Mouse (Mus musculus): ENCODE results near the gene Sf3a2. TPM values are rescaled to one million over a fixed set of nuclear protein-coding genes. Genes with fewer than 3 reads are reported as not detected.
A peak's percentile ranks its signal among the peaks of the same experiment; 100 is the strongest.

Sf3a2 gene
- total RNA-seq, 2 experiments from 2014 or later, result 42.7 to 43.6 TPM

DNA sequence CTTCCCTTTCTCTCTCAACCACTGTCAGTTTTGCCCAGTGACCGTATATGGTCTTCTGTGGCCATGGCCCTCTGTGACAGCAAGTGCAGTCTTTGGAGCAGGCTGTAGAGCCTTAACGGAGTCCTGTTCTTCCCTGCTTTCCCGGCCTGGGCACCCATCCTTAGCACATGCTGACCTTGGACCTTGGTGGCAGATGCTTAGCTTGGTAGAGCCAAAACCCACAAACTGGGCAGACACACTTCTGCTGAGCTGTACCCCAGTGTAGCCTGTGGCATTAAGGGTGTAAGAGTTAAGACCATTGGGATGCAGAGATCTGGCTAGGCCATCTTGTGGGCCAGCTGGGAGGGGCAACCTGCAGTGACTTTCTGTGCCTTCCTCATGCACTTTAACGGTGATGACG is 24.2 kb upstream of the Sf3a2 start:
- intact Hi-C loops (cut with DNase I), result loop anchor here (2.0 kb wide), 1 partner anchor 25 kb away; no protein-coding TSS in a partner anchor

DNA sequence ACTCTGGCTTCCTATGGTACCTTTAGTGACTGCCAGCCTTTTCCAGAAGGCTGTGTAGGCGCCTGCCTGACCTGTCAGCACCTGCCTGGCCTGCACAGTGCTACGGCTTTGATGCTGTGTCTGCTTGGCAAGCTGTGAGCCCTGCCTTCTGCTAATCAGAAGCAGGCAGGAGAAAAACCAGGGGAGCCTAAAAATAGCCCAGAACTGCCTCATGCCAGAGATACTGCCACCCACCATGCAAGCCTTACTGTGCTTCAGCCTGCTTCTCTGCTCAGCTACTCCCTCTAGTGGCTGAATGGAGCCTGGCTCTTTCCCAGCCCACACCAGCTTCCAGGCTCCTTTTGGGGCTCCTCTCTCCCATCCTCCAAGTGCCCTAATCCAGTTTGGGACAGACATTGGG is 23.4 kb upstream of the Sf3a2 start:
- peak; percentile 92 to 97 for DNase-seq (ENCODE audit: low spot score in 2 of 2)
- intact Hi-C loops (cut with DNase I), result loop anchor here (2.0 kb wide), 1 partner anchor 26 kb away; no protein-coding TSS in a partner anchor

More for the DNA sequence above, 24.2 kb upstream of the Sf3a2 start:
- DNase-seq (ENCODE audit: low spot score in 2 of 2), result no peak

DNA sequence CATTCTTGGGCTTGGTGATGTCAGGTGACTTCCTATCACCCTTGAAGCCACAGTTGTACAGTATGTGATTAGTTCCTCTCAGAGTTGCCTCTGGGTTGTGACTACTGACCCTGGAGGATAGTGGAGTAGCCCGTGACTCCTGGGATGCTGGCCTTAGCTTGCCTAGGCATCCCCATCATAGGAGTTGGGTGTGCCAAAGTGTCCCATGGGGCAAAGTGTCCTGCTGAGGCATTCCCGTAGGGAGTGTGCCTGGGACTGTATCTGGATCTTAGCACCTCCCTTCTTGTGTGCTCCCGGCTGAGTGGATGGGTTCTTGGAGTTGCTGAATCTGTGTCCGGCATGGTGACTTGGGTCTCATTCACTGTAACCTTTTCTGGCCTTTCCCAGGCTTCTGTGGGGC is 23.0 kb upstream of the Sf3a2 start:
- DNase-seq (ENCODE audit: low spot score in 2 of 2), result no peak
- intact Hi-C loops (cut with DNase I), result loop anchor here (2.0 kb wide), 1 partner anchor 26 kb away; no protein-coding TSS in a partner anchor

DNA sequence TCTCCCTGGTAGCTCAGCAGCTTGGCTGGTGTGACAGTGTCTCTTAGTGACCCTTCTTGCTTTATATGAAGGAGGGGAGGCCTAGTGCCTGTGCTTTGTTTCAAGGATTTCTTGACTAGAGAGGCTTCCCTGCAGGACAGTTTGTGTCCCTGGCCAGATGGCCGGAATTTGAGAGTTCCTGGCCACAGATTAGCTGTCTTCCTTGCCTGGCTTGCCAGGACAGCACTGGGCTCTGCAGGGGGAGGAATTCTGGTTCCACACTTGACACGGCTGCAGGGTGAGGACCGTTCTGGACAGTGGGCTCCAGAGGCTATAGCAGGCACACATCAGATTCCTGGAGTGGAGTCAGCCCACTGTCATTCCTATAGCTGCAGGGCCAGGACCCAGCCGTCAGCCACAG is 22.3 kb upstream of the Sf3a2 start:
- DNase-seq (ENCODE audit: low spot score in 2 of 2), result no peak
- intact Hi-C loops (cut with DNase I), result loop anchor here (2.0 kb wide), 1 partner anchor 27 kb away; no protein-coding TSS in a partner anchor

DNA sequence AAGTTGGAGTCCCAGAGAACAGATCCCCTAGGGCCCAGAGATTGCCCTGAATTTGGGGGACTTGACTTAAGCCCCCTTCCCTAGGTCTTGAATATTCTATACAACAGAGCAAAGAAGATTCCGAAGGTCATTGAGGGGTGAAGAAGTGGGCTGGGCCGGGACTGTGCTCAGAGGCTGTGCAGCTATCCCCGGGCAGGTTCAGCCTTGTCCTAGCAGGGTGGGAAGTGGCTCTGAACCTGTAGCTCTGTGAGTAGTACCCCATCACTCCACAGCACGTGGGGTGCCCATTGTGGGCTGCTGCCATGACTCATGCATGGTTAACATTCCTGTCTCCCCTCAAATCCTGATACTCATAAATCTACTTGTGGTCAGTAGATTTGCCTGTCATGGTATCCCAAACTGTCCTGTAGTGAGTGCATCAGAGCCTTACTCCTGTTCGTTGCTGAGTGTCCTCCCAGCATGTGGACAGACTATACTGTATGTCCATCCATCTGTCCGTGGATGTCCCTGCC is 21.6 kb upstream of the Sf3a2 start:
- intact Hi-C loops (cut with DNase I), result no loop called here
- DNase-seq (ENCODE audit: low spot score in 2 of 2), result no peak

DNA sequence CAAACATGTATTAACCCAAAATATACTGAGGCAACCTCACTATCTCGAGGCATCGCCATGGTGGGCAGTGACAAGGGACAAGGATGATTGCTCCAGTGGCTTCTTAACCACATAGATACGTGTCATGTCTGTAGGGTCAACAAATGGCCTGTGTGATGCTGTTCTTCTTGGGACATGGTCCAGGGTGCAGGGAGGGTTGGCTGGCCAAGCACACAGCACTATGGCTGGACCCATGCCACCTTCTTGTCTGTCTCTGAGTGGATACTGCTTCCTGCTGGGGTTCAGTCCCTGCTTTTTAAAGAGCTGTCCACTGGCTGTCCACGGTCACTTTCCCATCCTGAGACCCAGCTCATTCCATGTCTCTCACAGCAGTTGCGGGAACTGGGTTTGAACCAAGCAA is 20.9 kb upstream of the Sf3a2 start:
- intact Hi-C loops (cut with DNase I), result no loop called here
- DNase-seq (ENCODE audit: low spot score in 2 of 2), result no peak

DNA sequence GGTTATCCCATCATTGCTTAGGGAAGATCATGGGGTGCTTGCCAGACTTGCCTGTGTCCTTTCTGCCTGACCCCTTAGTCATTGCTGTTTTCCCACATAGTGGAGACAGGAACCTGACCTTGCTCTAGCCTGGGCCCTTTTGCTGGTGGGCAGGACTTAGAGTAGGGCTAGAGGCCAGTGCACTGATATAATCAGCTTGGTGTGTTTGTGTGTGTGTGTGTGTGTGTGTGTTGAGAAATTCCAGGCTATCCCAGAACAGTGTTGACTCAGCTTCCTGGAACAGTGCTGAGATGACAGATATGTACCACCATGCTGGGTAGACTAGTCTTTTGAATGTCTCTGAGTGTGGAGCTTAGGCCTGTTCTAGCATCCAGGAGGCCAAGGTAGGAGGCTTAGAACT is 18.4 kb upstream of the Sf3a2 start:
- intact Hi-C loops (cut with DNase I), result no loop called here
- no peak for DNase-seq (ENCODE audit: low spot score in 2 of 2)

DNA sequence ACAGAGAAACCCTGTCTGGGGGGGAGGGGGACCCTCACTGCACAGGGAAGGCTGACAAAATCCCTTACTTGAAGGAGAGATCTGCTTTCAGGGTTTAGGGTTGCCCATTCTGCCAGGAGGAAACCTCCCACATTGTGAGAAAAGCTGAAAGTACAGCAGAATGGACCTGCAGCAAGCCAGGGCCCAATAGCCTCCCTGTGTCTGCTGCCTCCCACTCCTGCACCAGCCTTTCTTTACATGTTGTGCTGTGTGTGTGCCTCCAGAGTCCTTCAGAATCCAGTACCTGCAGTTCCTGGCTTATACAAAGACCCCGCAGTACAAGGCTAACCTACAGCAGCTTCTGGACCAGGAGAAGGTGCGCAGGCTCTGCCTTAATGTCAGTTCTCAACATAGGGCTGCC is 13.7 kb upstream of the Sf3a2 start:
- no peak for DNase-seq (ENCODE audit: low spot score in 2 of 2)
- intact Hi-C loops (cut with DNase I), result no loop called here

DNA sequence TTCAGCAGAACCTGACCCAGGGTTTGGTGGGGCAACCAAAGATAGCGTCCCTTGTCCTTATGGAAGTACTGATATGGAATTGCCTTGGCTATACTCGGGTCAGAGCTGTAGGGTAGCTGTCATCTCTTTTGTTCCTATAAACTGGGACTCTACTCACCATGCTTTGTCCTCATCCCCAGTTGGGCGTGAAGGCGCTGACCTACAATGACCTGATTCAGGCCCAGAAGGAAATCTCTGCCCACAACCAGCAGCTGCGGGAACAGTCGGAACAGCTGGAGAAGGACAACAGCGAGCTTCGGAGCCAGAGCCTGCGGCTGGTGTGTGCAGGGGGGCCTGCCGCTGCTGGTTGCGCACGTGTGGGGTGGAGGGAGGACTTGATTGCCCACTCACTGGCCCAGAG is 13.1 kb upstream of the Sf3a2 start:
- intact Hi-C loops (cut with DNase I), result no loop called here

DNA sequence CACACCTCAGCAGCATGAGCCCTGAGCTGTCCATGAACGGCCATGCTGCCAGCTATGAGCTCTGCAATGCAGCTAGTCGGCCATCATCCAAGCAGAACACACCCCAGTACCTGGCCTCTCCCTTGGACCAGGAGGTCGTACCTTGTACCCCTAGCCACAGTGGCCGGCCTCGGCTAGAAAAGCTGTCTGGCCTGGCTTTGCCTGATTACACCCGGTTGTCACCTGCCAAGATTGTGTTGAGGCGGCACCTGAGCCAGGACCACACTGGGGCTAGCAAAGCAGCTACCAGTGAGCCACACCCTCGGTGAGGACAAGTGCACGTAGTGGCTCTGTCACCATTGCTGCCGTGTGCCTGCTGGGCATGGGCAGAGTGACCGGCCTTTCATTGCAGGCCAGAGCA is 12.0 kb upstream of the Sf3a2 start:
- intact Hi-C loops (cut with DNase I), result no loop called here
- DNase-seq (ENCODE audit: low spot score in 2 of 2), result no peak

More for the DNA sequence above, 13.1 kb upstream of the Sf3a2 start:
- DNase-seq (ENCODE audit: low spot score in 2 of 2), result no peak

DNA sequence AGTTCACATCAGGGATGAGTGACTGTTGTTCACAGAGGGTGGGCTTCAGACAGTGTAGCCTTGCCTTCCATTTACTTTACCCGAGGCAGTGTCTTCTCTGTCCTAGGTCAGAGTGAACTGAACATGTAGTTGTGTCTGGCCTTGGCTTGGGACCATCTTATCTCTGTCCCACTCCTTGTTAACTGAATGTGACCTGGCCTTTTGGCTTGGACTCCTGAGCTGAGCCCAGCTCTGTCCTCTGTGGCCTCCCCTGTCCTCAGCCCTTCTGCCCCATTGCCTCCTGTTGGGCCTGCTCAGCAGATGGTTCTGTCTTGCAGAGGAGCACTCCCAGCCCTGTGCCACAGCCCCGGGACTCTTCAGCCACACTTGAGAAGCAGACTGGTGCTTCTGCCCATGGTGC is 10.5 kb upstream of the Sf3a2 start:
- intact Hi-C loops (cut with DNase I), result no loop called here
- no peak for DNase-seq (ENCODE audit: low spot score in 2 of 2)

DNA sequence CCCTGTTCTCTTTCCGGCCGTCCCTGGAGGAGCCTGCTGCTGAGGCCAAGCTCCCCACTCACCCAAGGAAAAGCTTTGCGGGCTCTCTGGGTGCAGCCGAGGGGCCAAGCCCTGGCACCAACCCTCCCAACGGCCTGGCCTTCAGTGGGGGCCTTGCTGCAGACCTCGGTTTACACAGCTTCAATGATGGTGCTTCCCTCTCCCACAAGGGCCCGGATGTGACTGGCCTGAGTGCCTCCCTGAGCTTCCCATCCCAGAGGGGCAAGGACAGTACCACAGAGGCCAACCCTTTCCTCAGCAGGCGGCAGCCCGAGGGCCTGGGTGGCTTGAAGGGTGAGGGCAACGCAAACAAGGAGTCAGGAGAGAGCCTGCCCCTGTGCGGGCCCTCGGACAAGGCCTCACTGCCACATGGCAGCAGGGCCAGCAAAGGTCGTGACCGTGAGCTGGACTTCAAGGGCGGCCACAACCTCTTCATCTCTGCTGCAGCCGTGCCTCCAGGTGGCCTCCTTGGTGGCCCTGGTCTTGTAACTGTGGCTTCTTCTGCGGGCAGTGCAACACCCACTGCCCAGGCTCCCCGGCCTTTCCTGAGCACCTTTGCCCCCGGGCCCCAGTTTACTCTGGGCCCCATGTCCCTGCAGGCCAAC is 7.1 kb upstream of the Sf3a2 start:
- intact Hi-C loops (cut with DNase I), result no loop called here
- no peak for DNase-seq (ENCODE audit: low spot score in 2 of 2)

DNA sequence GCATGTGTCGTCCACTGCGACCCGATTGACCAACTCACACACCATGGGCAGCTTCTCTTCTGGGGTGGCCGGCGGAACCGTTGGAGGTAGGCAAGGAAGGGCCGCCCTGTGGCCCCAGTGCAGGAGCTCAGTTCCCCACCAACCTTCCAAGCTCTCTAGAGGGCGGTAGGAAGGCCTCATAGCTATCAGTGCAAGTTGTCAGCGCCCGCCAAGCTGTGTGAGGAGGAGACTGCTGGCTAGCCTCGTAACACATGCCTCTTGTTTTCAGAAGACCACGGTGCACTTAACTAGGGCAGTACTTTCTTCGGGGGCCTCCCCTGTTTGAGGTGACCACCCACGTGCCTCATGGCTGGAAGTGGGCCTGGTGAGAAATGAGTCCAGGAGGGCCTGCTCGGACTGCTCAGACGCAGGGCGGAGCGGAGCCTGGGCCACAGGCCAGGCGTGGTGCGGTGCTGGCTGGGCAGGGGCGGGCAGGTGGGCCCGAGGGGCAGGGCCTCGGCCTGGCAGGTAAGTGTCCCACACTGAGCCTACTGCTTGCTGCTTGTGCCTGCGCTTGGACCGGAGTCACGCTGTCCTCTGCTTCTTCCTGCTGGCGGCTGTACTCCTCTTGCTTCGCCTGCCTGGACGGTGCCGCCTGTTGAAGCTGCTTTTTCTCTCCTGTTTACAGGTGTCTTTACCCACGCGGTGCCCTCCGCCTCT is 6.4 kb upstream of the Sf3a2 start:
- intact Hi-C loops (cut with DNase I), result no loop called here
- DNase-seq (ENCODE audit: low spot score in 2 of 2), result no peak

DNA sequence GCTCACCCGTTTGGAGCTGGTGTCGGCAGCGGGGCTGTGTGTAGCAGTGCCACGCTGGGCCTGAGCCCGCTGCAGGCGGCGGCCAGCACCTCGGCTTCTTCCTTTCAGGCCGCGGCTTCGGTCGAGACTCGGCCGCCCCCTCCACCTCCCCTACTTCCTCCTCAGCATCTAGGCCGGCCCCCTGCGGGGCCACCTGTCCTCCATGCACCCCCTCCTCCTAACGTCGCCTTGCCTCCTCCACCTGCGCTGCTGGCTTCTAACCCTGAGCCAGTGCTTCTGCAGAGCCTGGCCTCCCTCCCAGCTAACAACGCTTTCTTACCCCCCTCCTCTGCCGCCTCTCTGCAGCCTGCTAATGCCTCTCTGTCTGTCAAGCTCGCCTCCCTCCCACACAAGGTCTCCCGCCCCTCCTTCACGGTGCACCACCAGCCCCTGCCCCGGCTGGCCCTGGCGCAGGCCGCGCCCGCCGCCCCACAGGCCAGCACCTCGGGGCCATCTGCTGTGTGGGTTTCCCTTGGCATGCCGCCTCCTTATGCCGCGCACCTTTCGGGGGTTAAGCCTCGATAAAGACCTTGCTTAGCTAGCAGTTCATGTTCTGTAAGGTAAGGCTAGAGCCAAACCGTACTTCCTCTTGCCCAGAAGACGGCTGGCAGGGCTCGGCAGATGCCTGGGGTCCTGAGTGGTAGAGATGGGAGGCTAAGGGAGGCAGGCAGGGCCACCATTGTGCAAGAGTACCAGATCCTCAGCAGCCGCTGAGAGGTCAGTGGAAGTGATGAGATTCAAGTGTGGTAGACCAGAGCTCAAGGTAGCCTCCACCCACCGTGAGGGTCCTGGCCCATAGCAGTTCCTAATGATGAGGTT is 5.6 kb upstream of the Sf3a2 start:
- intact Hi-C loops (cut with DNase I), result no loop called here
- DNase-seq (ENCODE audit: low spot score in 2 of 2), result no peak

DNA sequence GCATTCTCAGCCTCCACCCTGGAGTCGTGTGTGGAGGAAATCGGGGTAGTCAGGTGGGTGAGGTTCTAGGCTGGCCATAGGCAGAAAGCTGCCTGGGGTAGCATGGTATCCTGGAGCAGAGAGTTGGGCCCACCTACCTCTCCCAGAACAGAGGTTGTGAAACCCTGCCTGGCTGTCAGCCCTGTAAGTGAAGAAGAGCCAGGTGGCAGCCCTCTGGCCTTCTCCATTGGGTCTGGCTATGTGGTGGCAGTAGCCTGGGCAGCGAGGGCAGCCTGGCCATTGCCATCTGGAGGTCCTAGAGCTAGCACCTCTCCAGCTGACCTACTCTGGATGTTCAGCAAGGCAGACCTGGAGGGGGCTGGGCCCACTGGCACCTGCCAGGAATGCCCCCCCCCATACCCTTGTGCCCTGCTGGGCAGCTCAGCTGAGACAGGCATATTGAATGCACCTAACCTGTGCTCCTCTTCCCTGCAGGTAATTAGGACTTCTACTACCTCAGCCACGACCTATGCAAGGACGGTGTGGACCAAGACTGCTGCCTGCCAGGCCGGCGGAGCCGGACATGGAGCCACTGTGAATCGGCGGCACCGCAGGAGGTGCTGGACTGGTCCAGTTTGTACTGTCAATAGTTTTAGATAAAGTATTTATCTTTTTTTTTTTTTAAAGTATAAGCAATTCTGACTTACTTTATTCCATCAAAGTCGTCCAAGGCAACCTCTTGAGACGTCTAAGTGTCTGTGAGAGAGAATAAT is 4.8 kb upstream of the Sf3a2 start:
- intact Hi-C loops (cut with DNase I), result no loop called here
- DNase-seq (ENCODE audit: low spot score in 2 of 2), result no peak

DNA sequence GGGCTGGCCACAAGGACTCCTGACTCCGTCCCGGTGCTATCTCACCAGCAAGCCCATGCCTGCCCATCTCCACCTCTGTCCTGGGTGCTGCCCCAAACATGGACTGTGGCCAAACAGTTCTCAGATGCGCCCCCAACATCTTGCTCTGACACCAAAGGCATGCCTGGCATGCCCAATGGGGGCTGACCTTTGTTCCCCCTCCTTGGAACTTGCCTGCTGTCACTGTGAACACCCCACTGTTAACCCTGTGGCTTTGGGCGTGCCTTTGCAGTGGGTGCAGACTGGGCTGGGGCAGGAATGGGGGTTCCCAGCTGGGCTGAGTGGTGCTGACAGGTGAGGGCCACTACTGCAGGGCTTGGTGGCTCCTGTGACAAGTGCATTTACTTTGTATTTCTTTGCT is 4.2 kb upstream of the Sf3a2 start:
- DNase-seq (ENCODE audit: low spot score in 2 of 2), result no peak
- intact Hi-C loops (cut with DNase I), result no loop called here

DNA sequence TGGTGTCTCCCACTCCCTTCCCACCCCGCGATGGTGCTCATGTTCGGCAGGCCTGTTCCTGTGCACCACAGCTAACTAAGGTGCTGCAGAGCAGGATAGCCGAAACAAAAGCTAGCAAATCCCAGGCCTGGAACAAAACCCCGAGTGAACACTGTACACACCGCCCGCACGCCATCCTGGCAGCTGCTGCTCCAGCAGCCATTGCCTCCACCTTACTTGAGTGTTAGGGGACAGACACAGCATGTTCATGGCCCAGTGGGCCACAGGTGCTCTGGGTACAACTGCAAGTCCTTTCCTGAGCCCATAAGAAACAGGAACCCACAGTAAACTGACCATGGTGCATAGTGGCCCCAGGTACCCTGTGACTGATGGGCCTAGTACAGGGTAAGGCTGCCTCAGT is 3.2 kb upstream of the Sf3a2 start:
- intact Hi-C loops (cut with DNase I), result no loop called here
- DNase-seq (ENCODE audit: low spot score in 2 of 2), result no peak

DNA sequence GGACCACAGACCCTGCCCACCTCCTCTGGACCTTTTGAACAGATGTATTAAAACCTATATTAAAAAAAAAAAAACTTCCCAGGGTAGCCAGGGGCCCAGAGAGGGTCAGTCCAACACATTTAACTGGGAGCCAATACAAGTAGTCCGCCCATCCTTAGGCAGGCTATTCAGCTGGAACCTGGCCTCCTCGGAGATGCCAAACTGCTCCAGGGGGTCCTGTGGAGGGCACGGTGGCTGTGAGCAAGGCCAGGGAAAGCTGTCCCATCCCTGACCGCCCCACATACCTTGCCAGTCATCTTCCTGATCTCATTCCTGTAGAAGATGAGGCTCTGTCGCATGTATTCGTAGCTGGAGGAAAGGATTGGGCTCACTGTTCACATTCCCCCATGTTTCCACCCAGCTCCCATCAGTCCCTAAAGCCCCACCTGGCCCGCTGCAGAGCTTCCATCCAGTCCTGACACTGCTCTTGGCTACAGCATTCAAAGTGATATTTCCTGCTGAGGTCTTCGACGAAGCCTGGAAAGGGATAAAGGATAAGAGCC is 1.6 kb upstream of the Sf3a2 start:
- DNase-seq (ENCODE audit: low spot score in 2 of 2), result no peak
- intact Hi-C loops (cut with DNase I), result no loop called here

Measured in left cerebral cortex, postnatal 14 days (tissue).